Mouse (Mus musculus) lung, embryonic 14.5 days (tissue): ENCODE measurements around the gene Mast3. TPM values are rescaled to one million over a fixed set of nuclear protein-coding genes. Genes with fewer than 3 reads are reported as not detected.
A peak's percentile ranks its signal among the peaks of the same experiment; 100 is the strongest.
"Not testable (repeated sequence)": the region's sequence is repeated elsewhere in the genome, so short reads cannot be mapped to it uniquely, and the experiment has no call there.

ENCODE experiments used
- ATAC-seq: fragments of 200-750 bp; cut with Nextera tagmentation; 2 replicates; pipeline ENCODE4 v1.8.0; 2017; ENCODE audit warnings: mild to moderate bottlenecking, moderate TSS enrichment, moderate library complexity; ENCODE audit not compliant: insufficient read depth
- DNase-seq: peaks from one replicate; pipeline ENCODE4 v3.0.0-alpha.2; 2015
- H3K27ac ChIP-seq: fragments of 300-500 bp; sonication (generic); 2 replicates; pipeline ENCODE4 v1.5.1; 2014; ENCODE audit warnings: low read depth, mild to moderate bottlenecking, moderate library complexity
- H3K27me3 ChIP-seq: fragments of 300-500 bp; sonication (generic); 2 replicates; pipeline ENCODE4 v1.6.1; 2014; ENCODE audit warnings: low read length, control low read depth; ENCODE audit not compliant: insufficient read depth
- H3K36me3 ChIP-seq: fragments of 300-500 bp; sonication (generic); 2 replicates; pipeline ENCODE4 v1.6.1; 2014; ENCODE audit warnings: control low read depth; ENCODE audit not compliant: insufficient read depth
- H3K4me1 ChIP-seq: fragments of 300-500 bp; sonication (generic); 2 replicates; pipeline ENCODE4 v1.6.1; 2014; ENCODE audit warnings: antibody characterized with exemption, control low read depth; ENCODE audit not compliant: insufficient read depth
- H3K4me2 ChIP-seq: fragments of 300-500 bp; sonication (generic); 2 replicates; pipeline ENCODE4 v1.6.1; 2014; ENCODE audit warnings: mild to moderate bottlenecking
- H3K4me3 ChIP-seq: fragments of 300-500 bp; sonication (generic); 2 replicates; pipeline ENCODE4 v1.5.1; 2014; ENCODE audit warnings: low read depth, low read length
- H3K9ac ChIP-seq: fragments of 300-500 bp; sonication (generic); 2 replicates; pipeline ENCODE4 v1.6.1; 2014
- H3K9me3 ChIP-seq: fragments of 300-500 bp; sonication (generic); 2 replicates; pipeline ENCODE4 v1.6.1; 2016; ENCODE audit warnings: low read depth, low read length, control low read depth
- CTCF ChIP-seq: IDR thresholded peaks from 2 replicates; pipeline ENCODE4 v1.5.1; 2016; ENCODE audit warnings: antibody characterized with exemption, low read depth
- WGBS: fragments of 180-500 bp; shearing (Covaris S2); extraction: QIAGEN DNeasy Blood & Tissue Kit; methylation state at CpG from one replicate; pipeline ENCODE4 v1.1.7; 2014; 5-methylcytosine and 5-hydroxymethylcytosine counted together
- polyA plus RNA-seq: library from polyadenylated mRNA; unstranded; fragments of >200 nt; fragmentation: Nextera tagmentation; extraction: Ambion mirVana; gene quantifications from 2 replicates; pipeline ENCODE4 v1.2.1, GENCODE M21; 2014

Mast3 gene
- polyA plus RNA-seq, 1 experiment from 2014 or later: 18.0 TPM

- ATAC-seq (no peak), DNase-seq (no peak)
- no peak for TF ChIP-seq CTCF
- H3K36me3 ChIP-seq: no peaks in the 10 kb centered on the region
- no peaks in the 10 kb centered on the region for H3K4me1 ChIP-seq
- H3K4me2 ChIP-seq: no peak overlapping the region
- H3K9ac ChIP-seq: no peak overlapping the region
- 83% methylated on average over 7 of the region's 7 CpGs for WGBS
- H3K9me3 ChIP-seq: no peaks in the 10 kb centered on the region; the same call in 1 of the 2 replicates
- H3K27ac ChIP-seq: no peak overlapping the region
- H3K27me3 ChIP-seq: no peaks in the 10 kb centered on the region
- H3K4me3 ChIP-seq: no peak overlapping the region
These were observed 18.9 kb upstream of the Mast3 start for GRCm38 (mm10) chr8:70823802-70824201.

GRCm38 (mm10) chr8:70822594-70822993 lies 17.7 kb upstream of the Mast3 start:
- not testable (repeated sequence) for ATAC-seq, H3K9me3 ChIP-seq, H3K4me3 ChIP-seq, H3K27ac ChIP-seq, H3K4me2 ChIP-seq, H3K36me3 ChIP-seq, H3K4me1 ChIP-seq, DNase-seq, H3K27me3 ChIP-seq, H3K9ac ChIP-seq
- 83% methylated on average over 3 of the region's 3 CpGs for WGBS

GRCm38 (mm10) chr8:70821992-70822391 lies 17.1 kb upstream of the Mast3 start:
- Histone ChIP-seq H3K36me3 (no peaks in the 10 kb centered on the region), H3K9ac (no peak overlapping the region), H3K4me1 (no peaks in the 10 kb centered on the region), H3K4me2 (0 out of 2 replicates have a peak overlapping the region, but pooled peaks have one; percentile 5), H3K4me3 (no peak overlapping the region), H3K27me3 (peaks cover 5% of the 10 kb centered on the region), H3K27ac (no peak overlapping the region), H3K9me3 (peaks cover 2% of the 10 kb centered on the region; the same call in 1 of the 2 replicates)
- 30% methylated on average over 11 of the region's 11 CpGs for WGBS
- DNase-seq (no peak), ATAC-seq (peak; percentile 1; the same call in 1 of the 2 replicates)
- TF ChIP-seq CTCF: no peak

- peak; percentile 49 for ATAC-seq
- WGBS: 16% methylated on average over 30 of the region's 30 CpGs
- DNase-seq: peak; percentile 90
- H3K27ac ChIP-seq: no peak overlapping the region
- H3K4me2 ChIP-seq: 0 out of 2 replicates have a peak overlapping the region, but pooled peaks have one; percentile 5
- H3K4me1 ChIP-seq: no peaks in the 10 kb centered on the region
- TF ChIP-seq CTCF: peak; percentile 98
- H3K36me3 ChIP-seq: no peaks in the 10 kb centered on the region
- H3K4me3 ChIP-seq: no peak overlapping the region
- peaks cover 2% of the 10 kb centered on the region; the same call in 1 of the 2 replicates for H3K9me3 ChIP-seq
- H3K9ac ChIP-seq: no peak overlapping the region
- H3K27me3 ChIP-seq: peaks cover 10% of the 10 kb centered on the region
These were observed 16.6 kb upstream of the Mast3 start for GRCm38 (mm10) chr8:70821399-70821962.

- H3K4me2 ChIP-seq: peak overlapping the region; percentile 48
- H3K9ac ChIP-seq: no peak overlapping the region
- peaks cover 2% of the 10 kb centered on the region; the same call in 1 of the 2 replicates for H3K9me3 ChIP-seq
- H3K27me3 ChIP-seq: peaks cover 17% of the 10 kb centered on the region
- TF ChIP-seq CTCF: no peak
- no peaks in the 10 kb centered on the region for H3K36me3 ChIP-seq
- ATAC-seq (peak; percentile 80), DNase-seq (peak; percentile 82)
- WGBS: 3% methylated on average over 31 of the region's 31 CpGs
- H3K4me1 ChIP-seq: no peaks in the 10 kb centered on the region
- H3K27ac ChIP-seq: no peak overlapping the region
- no peak overlapping the region for H3K4me3 ChIP-seq
These were observed 15.5 kb upstream of the Mast3 start for GRCm38 (mm10) chr8:70820101-70820935.

GRCm38 (mm10) chr8:70816679-70817078 lies 11.8 kb upstream of the Mast3 start:
- H3K27ac ChIP-seq: no peak overlapping the region
- no peak for TF ChIP-seq CTCF
- peaks cover 21% of the 10 kb centered on the region for H3K27me3 ChIP-seq
- peak overlapping the region; percentile 47 for H3K4me2 ChIP-seq
- H3K9me3 ChIP-seq: peaks cover 2% of the 10 kb centered on the region; the same call in 1 of the 2 replicates
- ATAC-seq (peak; percentile 42), DNase-seq (peak; percentile 42)
- no peak overlapping the region for H3K9ac ChIP-seq
- peak overlapping the region; percentile 12 for H3K4me3 ChIP-seq
- no peaks in the 10 kb centered on the region for H3K36me3 ChIP-seq
- WGBS: 3% methylated on average over 30 of the region's 30 CpGs
- H3K4me1 ChIP-seq: no peaks in the 10 kb centered on the region

- Histone ChIP-seq H3K4me2 (no peak overlapping the region), H3K4me3 (no peak overlapping the region), H3K27ac (no peak overlapping the region), H3K4me1 (no peaks in the 10 kb centered on the region), H3K36me3 (no peaks in the 10 kb centered on the region), H3K9ac (no peak overlapping the region), H3K27me3 (peaks cover 21% of the 10 kb centered on the region), H3K9me3 (no peaks in the 10 kb centered on the region)
- TF ChIP-seq CTCF: no peak
- ATAC-seq (no peak), DNase-seq (no peak)
- WGBS: 45% methylated on average over 4 of the region's 4 CpGs
These were observed 8.0 kb upstream of the Mast3 start for GRCm38 (mm10) chr8:70812885-70813284.
